Mouse (Mus musculus) liver, embryonic 14.5 days (tissue): ENCODE results near the gene Lmod1. TPM values are rescaled to one million over a fixed set of nuclear protein-coding genes. Genes with fewer than 3 reads are reported as not detected.

ENCODE experiments used
- ATAC-seq: fragments of 200-750 bp; cut with Nextera tagmentation; 2 replicates; pipeline ENCODE4 v1.8.0; 2017; ENCODE audit warnings: moderate number of reproducible peaks, mild to moderate bottlenecking, moderate library complexity; ENCODE audit not compliant: insufficient read depth
- DNase-seq, 3 experiments: peaks; one replicate each; pipeline ENCODE4 v3.0.0-alpha.2; 2012 to 2013; ENCODE audit warnings: low read depth in 3 of 3, low spot score in 3 of 3
- H3K27ac ChIP-seq: fragments of 300-500 bp; sonication (generic); 2 replicates; pipeline ENCODE4 v1.5.1; 2014; ENCODE audit warnings: moderate library complexity, mild to moderate bottlenecking, control low read depth, inconsistent platforms
- H3K27me3 ChIP-seq: fragments of 300-500 bp; sonication (generic); 2 replicates; pipeline ENCODE4 v1.6.1; 2014; ENCODE audit warnings: mild to moderate bottlenecking, low read length, moderate library complexity; ENCODE audit not compliant: control insufficient read depth, insufficient read depth
- H3K36me3 ChIP-seq: fragments of 300-500 bp; sonication (generic); replicated peaks from 2 replicates; pipeline ENCODE4 v1.6.1; 2014; ENCODE audit warnings: low read depth; ENCODE audit not compliant: control insufficient read depth, insufficient read depth
- H3K4me1 ChIP-seq, 2 experiments: fragments of 200-500 bp in 1 of 2; fragments of 300-500 bp in 1 of 2; sonication (generic) in 1 of 2; replicated peaks; 2 replicates each; pipeline ENCODE4 v1.6.1; 2012 to 2014; ENCODE audit warnings: antibody characterized with exemption in 1 of 2, inconsistent platforms in 1 of 2, low read length in 1 of 2; ENCODE audit not compliant: control insufficient read depth in 2 of 2, insufficient read depth in 2 of 2
- H3K4me2 ChIP-seq: fragments of 300-500 bp; sonication (generic); 2 replicates; pipeline ENCODE4 v1.6.1; 2014; ENCODE audit warnings: low read depth, mild to moderate bottlenecking, control low read depth, moderate library complexity
- H3K4me3 ChIP-seq, 2 experiments: fragments of 200-500 bp in 1 of 2; fragments of 300-500 bp in 1 of 2; sonication (generic) in 1 of 2; 2 replicates each; pipeline ENCODE4 v1.5.1; 2012 to 2014; ENCODE audit warnings: low read depth in 2 of 2, low read length in 2 of 2, mild to moderate bottlenecking in 2 of 2, control low read depth in 1 of 2, inconsistent platforms in 1 of 2, moderate library complexity in 1 of 2; ENCODE audit not compliant: insufficient read depth in 1 of 2
- H3K9ac ChIP-seq: fragments of 300-500 bp; sonication (generic); replicated peaks from 2 replicates; pipeline ENCODE4 v1.6.1; 2014; ENCODE audit warnings: mild to moderate bottlenecking, control low read depth, moderate library complexity
- H3K9me3 ChIP-seq: fragments of 300-500 bp; sonication (generic); 2 replicates; pipeline ENCODE4 v1.6.1; 2016; ENCODE audit warnings: low read length, mixed read lengths; ENCODE audit not compliant: control insufficient read depth
- CTCF ChIP-seq: IDR thresholded peaks from 2 replicates; pipeline ENCODE4 v1.5.1; 2016; ENCODE audit warnings: antibody characterized with exemption, low read depth, control low read depth
- EP300 ChIP-seq: IDR thresholded peaks from 2 replicates; pipeline ENCODE4 v1.6.1; 2016; ENCODE audit warnings: antibody characterized with exemption, low read depth
- WGBS: fragments of 180-500 bp; shearing (Covaris S2); extraction: QIAGEN DNeasy Blood & Tissue Kit; methylation state at CpG from one replicate; pipeline ENCODE4 v1.1.7; 2014; ENCODE audit not compliant: insufficient replicate concordance; 5-methylcytosine and 5-hydroxymethylcytosine counted together
- polyA plus RNA-seq, 2 experiments: library from polyadenylated mRNA; depleted of rRNA in 1 of 2; stranded (reverse) in 1 of 2; unstranded in 1 of 2; fragments of >200 nt; fragmentation: Nextera tagmentation in 1 of 2; extraction: Ambion mirVana in 1 of 2; gene quantifications; 2 replicates each; pipeline versions ENCODE4 v1.2.1 to v1.2.3; 2012 to 2014

Lmod1 gene
- polyA plus RNA-seq, 2 experiments = 0.08 to 0.10 TPM

- Histone ChIP-seq H3K36me3 (no peaks in the 10 kb centered on the region), H3K9ac (no peak overlapping the region), H3K4me3 (no peak overlapping the region), H3K4me1 (no peaks in the 10 kb centered on the region), H3K27ac (no peak overlapping the region), H3K9me3 (no peaks in the 10 kb centered on the region), H3K4me2 (no peak overlapping the region), H3K27me3 (no peaks in the 10 kb centered on the region)
- DNase-seq (no peak), ATAC-seq (no peak)
- WGBS = 78% methylated on average over 8 of the region's 8 CpGs
- TF ChIP-seq EP300 (no peak), CTCF (no peak)
These were observed 17.3 kb downstream of the Lmod1 start for GRCm38 (mm10) chr1:135341947-135342346.

GRCm38 (mm10) chr1:135344026-135344425 lies 19.4 kb downstream of the Lmod1 start:
- Histone ChIP-seq H3K9me3 (no peaks in the 10 kb centered on the region), H3K9ac (no peak overlapping the region), H3K4me1 (no peaks in the 10 kb centered on the region), H3K27ac (no peak overlapping the region), H3K36me3 (no peaks in the 10 kb centered on the region), H3K27me3 (no peaks in the 10 kb centered on the region), H3K4me2 (no peak overlapping the region), H3K4me3 (no peak overlapping the region)
- DNase-seq (no peak), ATAC-seq (no peak)
- WGBS = 28% methylated on average over 4 of the region's 4 CpGs
- TF ChIP-seq CTCF (no peak), EP300 (no peak)

- WGBS = 45% methylated on average over 3 of the region's 3 CpGs
These were observed 22.3 kb downstream of the Lmod1 start for GRCm38 (mm10) chr1:135346891-135347290.

GRCm38 (mm10) chr1:135347498-135348169 lies 23.0 kb downstream of the Lmod1 start:
- TF ChIP-seq EP300 = no peak
- WGBS = 49% methylated on average over 4 of the region's 4 CpGs
- no peak overlapping the region for H3K4me2 ChIP-seq
- H3K4me1 ChIP-seq = no peaks in the 10 kb centered on the region
- no peak overlapping the region for H3K9ac ChIP-seq
- ATAC-seq (no peak), DNase-seq (no peak)
- no peaks in the 10 kb centered on the region for H3K36me3 ChIP-seq
- H3K4me3 ChIP-seq = no peak overlapping the region
- no peaks in the 10 kb centered on the region for H3K9me3 ChIP-seq
- H3K27ac ChIP-seq = no peak overlapping the region
- no peaks in the 10 kb centered on the region for H3K27me3 ChIP-seq

More at GRCm38 (mm10) chr1:135346891-135347290, 22.3 kb downstream of the Lmod1 start:
- Histone ChIP-seq H3K27ac (no peak overlapping the region), H3K4me3 (no peak overlapping the region), H3K27me3 (no peaks in the 10 kb centered on the region), H3K9ac (no peak overlapping the region), H3K4me2 (no peak overlapping the region), H3K36me3 (no peaks in the 10 kb centered on the region), H3K9me3 (no peaks in the 10 kb centered on the region), H3K4me1 (no peaks in the 10 kb centered on the region)
- ATAC-seq (no peak; the same call in 1 of the 2 replicates), DNase-seq (no peak)
- TF ChIP-seq EP300 (no peak), CTCF (no peak)

- H3K4me2 ChIP-seq = no peak overlapping the region
- no peaks in the 10 kb centered on the region for H3K9me3 ChIP-seq
- no peaks in the 10 kb centered on the region for H3K36me3 ChIP-seq
- DNase-seq = no peak
- no peak for ATAC-seq
- H3K9ac ChIP-seq = no peak overlapping the region
- WGBS = 70% methylated on average over 3 of the region's 3 CpGs
- no peaks in the 10 kb centered on the region for H3K4me1 ChIP-seq
- H3K27ac ChIP-seq = no peak overlapping the region
- no peak overlapping the region for H3K4me3 ChIP-seq
- no peaks in the 10 kb centered on the region for H3K27me3 ChIP-seq
- TF ChIP-seq EP300 (no peak), CTCF (no peak)
These were observed 27.3 kb downstream of the Lmod1 start for GRCm38 (mm10) chr1:135351953-135352352.
